Mouse (Mus musculus) intestine, postnatal 0 days (tissue): Measurements from ENCODE around the gene Ext2. TPM values are rescaled to one million over a fixed set of nuclear protein-coding genes. Genes with fewer than 3 reads are reported as not detected.

Source experiments
- ATAC-seq: fragments of 200-750 bp; cut with Nextera tagmentation; 2 replicates; pipeline ENCODE4 v1.8.0; 2017; ENCODE audit warnings: mild to moderate bottlenecking, moderate TSS enrichment, moderate library complexity
- H3K27ac ChIP-seq: fragments of 300-500 bp; sonication (generic); 2 replicates; pipeline ENCODE4 v1.5.1; 2014; ENCODE audit warnings: mild to moderate bottlenecking, low read depth, low read length, moderate library complexity
- H3K27me3 ChIP-seq: fragments of 300-500 bp; sonication (generic); replicated peaks from 2 replicates; pipeline ENCODE4 v1.6.1; 2014; ENCODE audit warnings: low read length, mixed read lengths; ENCODE audit not compliant: control insufficient read depth, insufficient read depth
- H3K36me3 ChIP-seq: fragments of 300-500 bp; sonication (generic); 2 replicates; pipeline ENCODE4 v1.6.1; 2014; ENCODE audit warnings: mild to moderate bottlenecking, moderate library complexity; ENCODE audit not compliant: control insufficient read depth, insufficient read depth
- H3K4me1 ChIP-seq: fragments of 300-500 bp; sonication (generic); replicated peaks from 2 replicates; pipeline ENCODE4 v1.6.1; 2014; ENCODE audit warnings: antibody characterized with exemption, low read length, mixed read lengths; ENCODE audit not compliant: control insufficient read depth, insufficient read depth
- H3K4me2 ChIP-seq: fragments of 300-500 bp; sonication (generic); replicated peaks from 2 replicates; pipeline ENCODE4 v1.6.1; 2014; ENCODE audit warnings: low read depth, mild to moderate bottlenecking, moderate library complexity
- H3K4me3 ChIP-seq: fragments of 300-500 bp; sonication (generic); 2 replicates; pipeline ENCODE4 v1.5.1; 2014; ENCODE audit warnings: low read depth, low read length
- H3K9ac ChIP-seq: fragments of 300-500 bp; sonication (generic); 2 replicates; pipeline ENCODE4 v1.6.1; 2014; ENCODE audit warnings: mild to moderate bottlenecking, low read depth, low read length
- H3K9me3 ChIP-seq: fragments of 300-500 bp; sonication (generic); 2 replicates; pipeline ENCODE4 v1.6.1; 2016; ENCODE audit warnings: mixed run types; ENCODE audit not compliant: control insufficient read depth
- CTCF ChIP-seq: sonication (generic); IDR thresholded peaks from 2 replicates; pipeline ENCODE4 v1.5.1; 2016; ENCODE audit warnings: low read depth, mild to moderate bottlenecking, control low read depth, antibody characterized with exemption, moderate library complexity
- WGBS: fragments of 180-500 bp; shearing (Covaris S2); extraction: QIAGEN DNeasy Blood & Tissue Kit; methylation state at CpG from one replicate; pipeline ENCODE4 v1.1.7; 2014; 5-methylcytosine and 5-hydroxymethylcytosine counted together
- polyA plus RNA-seq: library from polyadenylated mRNA; unstranded; fragments of >200 nt; fragmentation: Nextera tagmentation; extraction: Ambion mirVana; gene quantifications from 2 replicates; pipeline ENCODE4 v1.2.1, GENCODE M21; 2015

The Ext2 gene
- polyA plus RNA-seq, 1 experiment from 2014 or later, result 40.8 TPM

- H3K27me3 ChIP-seq, result no peaks in the 10 kb centered on the region
- TF ChIP-seq CTCF, result no peak
- no peaks in the 10 kb centered on the region for H3K9me3 ChIP-seq
- H3K4me2 ChIP-seq, result no peak overlapping the region
- H3K4me1 ChIP-seq, result no peaks in the 10 kb centered on the region
- H3K27ac ChIP-seq, result no peak overlapping the region
- WGBS, result 92% methylated on average over 14 of the region's 14 CpGs
- H3K36me3 ChIP-seq, result no peaks in the 10 kb centered on the region
- ATAC-seq, result no peak
- no peak overlapping the region for H3K9ac ChIP-seq
- H3K4me3 ChIP-seq, result no peak overlapping the region
These were observed 145.1 kb downstream of the Ext2 start for GRCm38 (mm10) chr2:93677231-93677630.

GRCm38 (mm10) chr2:93671573-93672184 lies 150.7 kb downstream of the Ext2 start:
- no peak overlapping the region for H3K4me3 ChIP-seq
- no peak for ATAC-seq
- H3K4me1 ChIP-seq, result no peaks in the 10 kb centered on the region
- H3K36me3 ChIP-seq, result no peaks in the 10 kb centered on the region
- H3K4me2 ChIP-seq, result no peak overlapping the region
- no peak for TF ChIP-seq CTCF
- H3K27me3 ChIP-seq, result no peaks in the 10 kb centered on the region
- H3K9ac ChIP-seq, result no peak overlapping the region
- H3K9me3 ChIP-seq, result no peaks in the 10 kb centered on the region
- H3K27ac ChIP-seq, result no peak overlapping the region
- WGBS, result 67% methylated on average over 15 of the region's 15 CpGs

GRCm38 (mm10) chr2:93666146-93666858 lies 156.1 kb downstream of the Ext2 start:
- Histone ChIP-seq H3K4me1 (no peaks in the 10 kb centered on the region), H3K4me3 (no peak overlapping the region), H3K4me2 (no peak overlapping the region), H3K27ac (no peak overlapping the region), H3K27me3 (no peaks in the 10 kb centered on the region), H3K9me3 (no peaks in the 10 kb centered on the region), H3K9ac (no peak overlapping the region), H3K36me3 (no peaks in the 10 kb centered on the region)
- 58% methylated on average over 3 of the region's 3 CpGs for WGBS
- TF ChIP-seq CTCF, result no peak
- no peak for ATAC-seq

DNA sequence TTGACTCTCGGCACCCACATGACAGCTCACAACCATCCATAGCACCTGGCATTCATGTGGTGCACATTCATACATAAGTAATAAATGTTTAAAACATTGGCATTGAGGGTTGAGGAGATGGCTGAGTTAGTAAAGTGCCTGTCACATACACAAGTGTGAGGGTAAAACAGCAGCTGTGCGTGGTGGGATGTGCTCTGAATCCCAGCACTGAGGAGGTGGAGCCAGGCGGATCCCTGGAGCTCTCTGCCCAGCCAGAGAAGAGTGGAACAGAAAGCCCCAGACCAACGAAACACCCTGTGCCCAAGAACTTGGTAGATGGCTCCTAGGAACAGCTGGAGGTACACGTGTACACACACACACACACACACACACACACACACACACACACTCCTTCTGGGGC lies 156.9 kb downstream of the Ext2 start:
- ATAC-seq, result no peak
- Histone ChIP-seq H3K27me3 (no peaks in the 10 kb centered on the region), H3K9ac (no peak overlapping the region), H3K4me1 (no peaks in the 10 kb centered on the region), H3K9me3 (no peaks in the 10 kb centered on the region), H3K27ac (no peak overlapping the region), H3K4me3 (no peak overlapping the region), H3K4me2 (no peak overlapping the region), H3K36me3 (no peaks in the 10 kb centered on the region)
- WGBS, result 79% methylated on average over 5 of the region's 5 CpGs
- no peak for TF ChIP-seq CTCF

GRCm38 (mm10) chr2:93662240-93662865 lies 160.0 kb downstream of the Ext2 start:
- Histone ChIP-seq H3K4me1 (no peaks in the 10 kb centered on the region), H3K27ac (no peak overlapping the region), H3K36me3 (no peaks in the 10 kb centered on the region), H3K4me3 (no peak overlapping the region), H3K27me3 (no peaks in the 10 kb centered on the region), H3K9me3 (no peaks in the 10 kb centered on the region), H3K9ac (no peak overlapping the region), H3K4me2 (no peak overlapping the region)
- 31% methylated on average over 16 of the region's 16 CpGs for WGBS
- no peak for TF ChIP-seq CTCF
- no peak for ATAC-seq

- WGBS, result 60% methylated on average over 6 of the region's 6 CpGs
- no peak overlapping the region for H3K9ac ChIP-seq
These were observed 161.3 kb downstream of the Ext2 start for GRCm38 (mm10) chr2:93661096-93661495.

More at GRCm38 (mm10) chr2:93661096-93661495, 161.3 kb downstream of the Ext2 start:
- H3K27me3 ChIP-seq, result no peaks in the 10 kb centered on the region
- no peak for ATAC-seq
- H3K27ac ChIP-seq, result no peak overlapping the region
- no peak overlapping the region for H3K4me2 ChIP-seq
- no peak for TF ChIP-seq CTCF
- no peak overlapping the region for H3K4me3 ChIP-seq
- no peaks in the 10 kb centered on the region for H3K4me1 ChIP-seq
- H3K36me3 ChIP-seq, result no peaks in the 10 kb centered on the region
- no peaks in the 10 kb centered on the region for H3K9me3 ChIP-seq
